Mouse (Mus musculus): ENCODE data around the gene Selenos. TPM values are rescaled to one million over a fixed set of nuclear protein-coding genes. Genes with fewer than 3 reads are reported as not detected.

Selenos gene
- polyA plus RNA-seq, 1 experiment from 2014 or later: 92.0 TPM

GRCm38 (mm10) chr7:66120702-66121396 is 41.4 kb downstream of the Selenos start:
- H3K27me3 ChIP-seq (replicated peaks): no peaks in the 10 kb centered on the region
- no peak overlapping the region for H3K9ac ChIP-seq (replicated peaks)
- H3K27ac ChIP-seq (replicated peaks): no peak overlapping the region; the same call in 1 of the 2 replicates
- 44% methylated on average over 7 of the region's 7 CpGs for WGBS
- H3K4me2 ChIP-seq: no peak overlapping the region
- ATAC-seq (ENCODE audit: low FRiP score): no peak
- H3K4me3 ChIP-seq (replicated peaks): no peak overlapping the region
- H3K36me3 ChIP-seq: peaks cover 3% of the 10 kb centered on the region; the same call in 1 of the 2 replicates
- H3K9me3 ChIP-seq (replicated peaks): no peaks in the 10 kb centered on the region
- peaks cover 34% of the 10 kb centered on the region for H3K4me1 ChIP-seq

DNA sequence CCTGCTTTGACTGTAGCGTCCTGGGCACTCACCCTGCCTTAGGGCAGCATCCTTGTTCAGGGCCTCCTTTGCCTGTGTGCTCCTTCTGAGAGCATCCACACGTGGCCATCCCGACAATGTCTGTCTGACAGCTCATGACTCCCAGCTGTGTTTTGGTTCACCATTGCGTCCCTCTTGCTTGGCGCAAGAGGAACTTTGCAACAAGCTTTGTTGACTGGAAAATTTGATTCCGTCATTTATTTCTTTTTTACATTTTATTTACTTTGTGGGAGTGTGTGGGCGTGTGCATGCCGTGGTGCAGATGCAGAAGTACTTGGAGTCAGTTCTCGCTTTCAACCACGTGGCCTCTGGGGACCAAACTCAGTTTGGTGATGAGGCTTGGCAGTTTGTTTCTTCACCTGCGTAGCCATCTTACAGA is 45.1 kb downstream of the Selenos start:
- 77% methylated on average over 11 of the region's 11 CpGs for WGBS
- no peak for ATAC-seq (ENCODE audit: low FRiP score)
- no peak overlapping the region for H3K4me2 ChIP-seq

DNA sequence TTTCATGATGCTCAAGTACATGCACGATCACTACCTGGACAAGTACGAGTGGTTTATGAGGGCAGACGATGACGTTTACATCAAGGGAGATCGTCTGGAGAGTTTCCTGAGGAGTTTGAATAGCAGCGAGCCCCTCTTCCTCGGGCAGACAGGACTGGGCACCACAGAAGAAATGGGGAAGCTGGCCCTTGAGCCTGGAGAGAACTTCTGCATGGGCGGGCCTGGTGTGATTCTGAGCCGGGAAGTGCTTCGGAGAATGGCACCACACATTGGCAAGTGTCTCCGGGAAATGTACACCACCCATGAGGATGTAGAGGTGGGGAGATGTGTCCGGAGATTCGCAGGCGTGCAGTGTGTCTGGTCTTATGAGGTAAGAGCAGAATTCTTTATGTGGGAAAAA is 45.9 kb downstream of the Selenos start:
- ATAC-seq (ENCODE audit: low FRiP score): no peak
- peaks cover 43% of the 10 kb centered on the region for H3K4me1 ChIP-seq
- peaks cover 9% of the 10 kb centered on the region; the same call in 1 of the 2 replicates for H3K36me3 ChIP-seq
- no peak overlapping the region for H3K27ac ChIP-seq (replicated peaks)
- H3K27me3 ChIP-seq (replicated peaks): no peaks in the 10 kb centered on the region
- H3K4me2 ChIP-seq: no peak overlapping the region
- 91% methylated on average over 14 of the region's 14 CpGs for WGBS
- H3K4me3 ChIP-seq (replicated peaks): no peak overlapping the region
- no peak overlapping the region for H3K9ac ChIP-seq (replicated peaks)
- no peaks in the 10 kb centered on the region for H3K9me3 ChIP-seq (replicated peaks)

More for the DNA sequence above, 45.1 kb downstream of the Selenos start:
- Histone ChIP-seq H3K9me3 (replicated peaks) (no peaks in the 10 kb centered on the region), H3K4me1 (peaks cover 51% of the 10 kb centered on the region), H3K4me3 (replicated peaks) (no peak overlapping the region), H3K27me3 (replicated peaks) (no peaks in the 10 kb centered on the region), H3K9ac (replicated peaks) (no peak overlapping the region), H3K27ac (replicated peaks) (no peak overlapping the region), H3K36me3 (peaks cover 8% of the 10 kb centered on the region; the same call in 1 of the 2 replicates)

DNA sequence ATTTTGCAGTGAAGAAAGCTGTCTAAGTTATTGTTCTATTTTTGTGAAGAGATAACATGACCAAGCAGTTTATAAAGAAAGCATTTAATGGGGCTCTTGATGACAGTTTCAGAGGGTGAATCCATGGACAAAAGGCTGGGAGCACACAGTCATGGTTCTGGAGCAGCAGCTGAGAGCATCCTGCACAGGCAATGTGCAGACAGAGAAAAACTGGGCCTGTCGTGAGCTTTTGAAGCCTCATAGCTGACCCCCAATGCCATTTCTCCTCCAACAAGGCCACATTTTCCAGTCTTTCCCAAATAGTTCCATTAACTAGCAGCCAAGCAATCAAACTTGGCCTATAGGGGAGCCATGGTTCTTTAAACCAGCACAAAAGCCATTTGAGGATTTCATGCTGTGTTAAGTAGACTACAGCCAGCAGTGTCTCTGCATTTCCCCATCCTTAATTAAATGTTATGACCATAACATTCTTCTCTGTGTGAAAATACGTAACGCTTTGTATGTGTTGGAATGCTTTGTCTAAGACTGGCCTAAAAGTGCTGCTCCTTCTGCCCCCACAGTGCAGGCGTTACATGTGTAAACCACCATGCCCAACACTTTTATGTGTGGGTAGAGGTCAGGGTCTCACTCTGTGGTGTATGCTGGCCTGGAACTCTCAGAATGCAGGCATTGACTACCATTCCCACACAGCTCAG is 48.6 kb downstream of the Selenos start:
- peak; percentile 55; the same call in 1 of the 2 replicates for ATAC-seq (ENCODE audit: low FRiP score)
- Histone ChIP-seq H3K9me3 (replicated peaks) (no peaks in the 10 kb centered on the region), H3K4me2 (no peak overlapping the region), H3K36me3 (peaks cover 14% of the 10 kb centered on the region; the same call in 1 of the 2 replicates), H3K9ac (replicated peaks) (no peak overlapping the region), H3K27me3 (replicated peaks) (no peaks in the 10 kb centered on the region), H3K4me3 (replicated peaks) (no peak overlapping the region), H3K27ac (replicated peaks) (no peak overlapping the region), H3K4me1 (peaks cover 33% of the 10 kb centered on the region)
- 27% methylated on average over 4 of the region's 4 CpGs for WGBS

DNA sequence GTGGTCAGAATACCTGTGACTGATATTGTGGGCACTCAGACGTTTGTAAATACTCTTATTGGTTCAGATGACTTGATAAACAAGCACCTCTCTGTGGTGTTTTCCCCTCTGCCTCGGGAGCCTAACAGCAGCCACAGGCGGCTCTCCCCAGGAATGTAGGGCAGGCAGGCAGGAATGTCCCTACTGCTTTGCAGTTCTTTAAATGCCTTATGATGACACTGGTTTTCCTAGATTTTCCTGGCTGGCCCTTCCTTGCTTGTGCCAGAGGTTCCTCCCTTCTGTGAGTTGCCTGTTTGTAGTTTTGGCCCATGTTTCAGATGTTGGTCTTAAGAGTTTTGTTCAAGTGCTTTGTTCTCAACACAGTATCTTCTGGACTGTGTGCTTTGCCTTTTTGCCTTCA is 49.4 kb downstream of the Selenos start:
- peaks cover 33% of the 10 kb centered on the region for H3K4me1 ChIP-seq
- H3K4me2 ChIP-seq: no peak overlapping the region
- ATAC-seq (ENCODE audit: low FRiP score): no peak
- WGBS: 39% methylated on average over 3 of the region's 3 CpGs
- H3K9me3 ChIP-seq (replicated peaks): no peaks in the 10 kb centered on the region
- H3K9ac ChIP-seq (replicated peaks): no peak overlapping the region
- H3K36me3 ChIP-seq: peaks cover 14% of the 10 kb centered on the region; the same call in 1 of the 2 replicates
- H3K27me3 ChIP-seq (replicated peaks): no peaks in the 10 kb centered on the region
- H3K27ac ChIP-seq (replicated peaks): no peak overlapping the region
- no peak overlapping the region for H3K4me3 ChIP-seq (replicated peaks)

GRCm38 (mm10) chr7:66130296-66130695 is 50.8 kb downstream of the Selenos start:
- WGBS: 94% methylated on average over 2 of the region's 2 CpGs
- Histone ChIP-seq H3K27me3 (replicated peaks) (no peaks in the 10 kb centered on the region), H3K9me3 (replicated peaks) (no peaks in the 10 kb centered on the region), H3K4me3 (replicated peaks) (no peak overlapping the region), H3K9ac (replicated peaks) (no peak overlapping the region), H3K27ac (replicated peaks) (no peak overlapping the region), H3K36me3 (peaks cover 14% of the 10 kb centered on the region; the same call in 1 of the 2 replicates), H3K4me1 (peaks cover 35% of the 10 kb centered on the region), H3K4me2 (no peak overlapping the region)
- no peak for ATAC-seq (ENCODE audit: low FRiP score)

DNA sequence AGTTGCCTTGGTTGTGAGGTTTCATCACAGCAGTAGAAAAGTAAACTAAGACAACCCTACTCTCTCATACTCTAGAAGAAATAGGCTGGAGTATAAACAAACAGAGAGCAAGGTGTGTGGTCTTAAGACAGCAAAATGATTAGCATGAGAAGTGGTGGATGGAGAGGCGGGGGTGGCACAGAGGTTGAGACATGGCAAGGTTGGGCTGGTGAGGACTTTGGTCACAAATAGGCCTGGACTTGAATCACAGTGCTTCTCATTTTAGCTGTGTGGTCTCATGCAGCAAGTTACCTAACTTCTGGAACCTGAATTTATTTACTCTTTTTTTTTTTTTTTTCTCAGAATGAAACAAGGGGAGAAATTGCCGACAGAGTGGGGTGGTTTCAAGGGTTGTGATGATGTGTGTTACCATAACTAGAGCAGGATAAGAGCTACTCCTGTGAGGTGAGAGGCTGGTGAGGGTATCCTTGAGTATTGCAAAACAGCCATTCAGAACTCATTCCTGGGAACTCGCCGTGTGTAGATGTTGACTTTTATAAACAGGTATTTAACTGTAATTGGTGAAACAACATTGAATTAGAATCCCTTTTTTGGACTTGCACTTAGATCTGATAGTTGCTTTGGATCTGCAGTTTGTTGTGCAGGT is 52.5 kb downstream of the Selenos start:
- H3K27me3 ChIP-seq (replicated peaks): no peaks in the 10 kb centered on the region
- H3K36me3 ChIP-seq: peaks cover 6% of the 10 kb centered on the region; the same call in 1 of the 2 replicates
- no peak overlapping the region for H3K27ac ChIP-seq (replicated peaks)
- H3K4me1 ChIP-seq: peaks cover 42% of the 10 kb centered on the region
- H3K4me3 ChIP-seq (replicated peaks): no peak overlapping the region
- 83% methylated on average over 4 of the region's 4 CpGs for WGBS
- H3K9me3 ChIP-seq (replicated peaks): no peaks in the 10 kb centered on the region
- H3K9ac ChIP-seq (replicated peaks): no peak overlapping the region
- ATAC-seq (ENCODE audit: low FRiP score): no peak
- H3K4me2 ChIP-seq: no peak overlapping the region

GRCm38 (mm10) chr7:66134154-66134553 is 54.7 kb downstream of the Selenos start:
- H3K27me3 ChIP-seq (replicated peaks): no peaks in the 10 kb centered on the region
- H3K4me3 ChIP-seq (replicated peaks): no peak overlapping the region
- ATAC-seq (ENCODE audit: low FRiP score): no peak
- peaks cover 6% of the 10 kb centered on the region; the same call in 1 of the 2 replicates for H3K36me3 ChIP-seq
- peaks cover 37% of the 10 kb centered on the region for H3K4me1 ChIP-seq
- no peak overlapping the region for H3K9ac ChIP-seq (replicated peaks)
- H3K9me3 ChIP-seq (replicated peaks): no peaks in the 10 kb centered on the region
- no peak overlapping the region for H3K27ac ChIP-seq (replicated peaks)
- WGBS: 96% methylated on average over 3 of the region's 3 CpGs
- H3K4me2 ChIP-seq: no peak overlapping the region

- H3K4me3 ChIP-seq (replicated peaks): no peak overlapping the region
- no peak overlapping the region for H3K27ac ChIP-seq (replicated peaks)
- no peaks in the 10 kb centered on the region for H3K27me3 ChIP-seq (replicated peaks)
- ATAC-seq (ENCODE audit: low FRiP score): no peak
- H3K4me2 ChIP-seq: no peak overlapping the region
- no peaks in the 10 kb centered on the region for H3K9me3 ChIP-seq (replicated peaks)
- H3K4me1 ChIP-seq: peaks cover 42% of the 10 kb centered on the region
- no peak overlapping the region for H3K9ac ChIP-seq (replicated peaks)
- H3K36me3 ChIP-seq: 0 out of 2 replicates have a peak, but pooled peaks cover 3% of the 10 kb centered on the region
- WGBS: 78% methylated on average over 3 of the region's 3 CpGs
Measured at GRCm38 (mm10) chr7:66135644-66136043, 56.2 kb downstream of the Selenos start.

DNA sequence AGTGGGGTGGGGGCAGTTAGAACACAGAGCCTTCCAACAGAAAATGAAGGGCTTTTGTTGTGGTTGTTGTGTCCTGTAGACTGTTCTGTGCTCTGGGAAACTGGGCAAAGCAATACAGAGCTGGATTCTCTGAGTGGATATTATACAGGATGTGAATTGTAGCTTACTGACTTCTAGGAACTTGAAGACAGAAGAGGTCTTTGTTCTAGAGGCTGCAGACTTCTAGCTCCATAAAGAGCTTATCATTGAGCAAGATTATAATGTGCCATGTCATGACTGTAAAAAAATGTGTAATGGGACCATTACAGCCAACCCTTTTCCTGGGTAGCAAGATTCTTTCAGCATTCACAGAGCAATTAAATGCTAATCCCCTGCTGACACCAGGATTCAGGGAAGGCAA is 56.7 kb downstream of the Selenos start:
- no peak overlapping the region for H3K27ac ChIP-seq (replicated peaks)

GRCm38 (mm10) chr7:66137309-66137708 is 57.9 kb downstream of the Selenos start:
- no peak overlapping the region for H3K4me2 ChIP-seq
- ATAC-seq (ENCODE audit: low FRiP score): no peak
- H3K27me3 ChIP-seq (replicated peaks): no peaks in the 10 kb centered on the region
- H3K36me3 ChIP-seq: no peaks in the 10 kb centered on the region
- WGBS: 88% methylated on average over 4 of the region's 4 CpGs
- no peak overlapping the region for H3K9ac ChIP-seq (replicated peaks)
- H3K27ac ChIP-seq (replicated peaks): no peak overlapping the region
- H3K4me1 ChIP-seq: peaks cover 55% of the 10 kb centered on the region
- no peaks in the 10 kb centered on the region for H3K9me3 ChIP-seq (replicated peaks)
- H3K4me3 ChIP-seq (replicated peaks): no peak overlapping the region

More for the DNA sequence above, 56.7 kb downstream of the Selenos start:
- peaks cover 48% of the 10 kb centered on the region for H3K4me1 ChIP-seq
- ATAC-seq (ENCODE audit: low FRiP score): no peak
- H3K9me3 ChIP-seq (replicated peaks): no peaks in the 10 kb centered on the region
- H3K4me3 ChIP-seq (replicated peaks): no peak overlapping the region
- no peak overlapping the region for H3K4me2 ChIP-seq
- no peaks in the 10 kb centered on the region for H3K27me3 ChIP-seq (replicated peaks)
- no peaks in the 10 kb centered on the region for H3K36me3 ChIP-seq
- no peak overlapping the region for H3K9ac ChIP-seq (replicated peaks)
